Mouse (Mus musculus): ENCODE measurements around the gene Smndc1.

The Smndc1 gene

GRCm38 (mm10) chr19:53394552-53394951 lies 4.2 kb upstream of the Smndc1 start:
- TF ChIP-seq CTCF (conservative IDR thresholded peaks at IDR 0.05; ENCODE audit: low read length) (peak; percentile 61), NANOG (IDR thresholded peaks at IDR 0.05; ENCODE audit: borderline replicate concordance, low read length) (no peak)
- Histone ChIP-seq H3K36me3 (ENCODE audit: insufficient read depth, low read length) (peaks cover 10% of the 10 kb centered on the region), H3K9me3 (ENCODE audit: low read length) (no peaks in the 10 kb centered on the region)

GRCm38 (mm10) chr19:53393646-53394045 lies 3.3 kb upstream of the Smndc1 start:
- peak overlapping the region; percentile 99 for H3K4me3 ChIP-seq (replicated peaks; ENCODE audit: low read length)
- H3K36me3 ChIP-seq (ENCODE audit: insufficient read depth, low read length): peaks cover 16% of the 10 kb centered on the region
- no peaks in the 10 kb centered on the region for H3K27me3 ChIP-seq (ENCODE audit: insufficient read depth, low read length)
- no peak for TF ChIP-seq POU5F1 (IDR thresholded peaks at IDR 0.05; ENCODE audit: borderline replicate concordance, low read length)
- TF ChIP-seq NANOG (IDR thresholded peaks at IDR 0.05; ENCODE audit: borderline replicate concordance, low read length): no peak
- TF ChIP-seq CTCF (conservative IDR thresholded peaks at IDR 0.05; ENCODE audit: low read length): no peak
- peaks cover 61% of the 10 kb centered on the region for H3K4me1 ChIP-seq (replicated peaks; ENCODE audit: low read depth, low read length)
- H3K9me3 ChIP-seq (ENCODE audit: low read length): no peaks in the 10 kb centered on the region

More at GRCm38 (mm10) chr19:53394552-53394951, 4.2 kb upstream of the Smndc1 start:
- Histone ChIP-seq H3K4me1 (replicated peaks; ENCODE audit: low read depth, low read length) (peaks cover 54% of the 10 kb centered on the region), H3K27me3 (ENCODE audit: insufficient read depth, low read length) (no peaks in the 10 kb centered on the region), H3K4me3 (replicated peaks; ENCODE audit: low read length) (0 out of 2 replicates have a peak overlapping the region, but pooled peaks have one; percentile 99)

GRCm38 (mm10) chr19:53392781-53393343 lies 2.5 kb upstream of the Smndc1 start:
- Histone ChIP-seq H3K9me3 (ENCODE audit: low read length) (no peaks in the 10 kb centered on the region), H3K4me1 (replicated peaks; ENCODE audit: low read depth, low read length) (peaks cover 66% of the 10 kb centered on the region), H3K36me3 (ENCODE audit: insufficient read depth, low read length) (peaks cover 24% of the 10 kb centered on the region), H3K4me3 (replicated peaks; ENCODE audit: low read length) (peak overlapping the region; percentile 99), H3K27me3 (ENCODE audit: insufficient read depth, low read length) (no peaks in the 10 kb centered on the region)
- TF ChIP-seq CTCF (conservative IDR thresholded peaks at IDR 0.05; ENCODE audit: low read length) (no peak), NANOG (IDR thresholded peaks at IDR 0.05; ENCODE audit: borderline replicate concordance, low read length) (no peak; the same call in 1 of the 2 replicates), POU5F1 (IDR thresholded peaks at IDR 0.05; ENCODE audit: borderline replicate concordance, low read length) (no peak)

DNA sequence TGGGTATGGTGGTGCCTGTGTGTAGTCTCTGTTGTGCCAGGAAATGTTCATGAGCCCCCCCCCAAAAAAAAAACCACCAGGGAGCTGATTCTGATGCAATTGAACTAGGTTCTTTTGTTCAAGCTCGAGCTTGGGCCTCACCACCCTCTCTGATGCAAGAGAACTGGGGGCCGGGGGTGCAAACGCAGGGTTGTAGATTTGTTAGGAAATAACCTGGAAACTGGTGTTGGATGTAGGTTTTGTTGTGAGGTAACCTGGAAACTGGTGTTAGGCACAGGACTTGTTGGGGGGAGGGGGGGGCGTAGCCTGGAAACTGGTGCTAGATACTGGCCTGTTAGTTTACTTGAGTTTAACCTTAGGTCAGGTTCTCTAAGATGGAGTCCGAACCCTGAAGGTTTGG lies 1.4 kb upstream of the Smndc1 start:
- TF ChIP-seq CTCF (conservative IDR thresholded peaks at IDR 0.05; ENCODE audit: low read length): no peak
- no peak for TF ChIP-seq POU5F1 (IDR thresholded peaks at IDR 0.05; ENCODE audit: borderline replicate concordance, low read length)
- Histone ChIP-seq H3K4me1 (replicated peaks; ENCODE audit: low read depth, low read length) (peaks cover 67% of the 10 kb centered on the region), H3K9me3 (ENCODE audit: low read length) (no peaks in the 10 kb centered on the region), H3K4me3 (replicated peaks; ENCODE audit: low read length) (peak overlapping the region; percentile 99), H3K27me3 (ENCODE audit: insufficient read depth, low read length) (no peaks in the 10 kb centered on the region), H3K36me3 (ENCODE audit: insufficient read depth, low read length) (peaks cover 35% of the 10 kb centered on the region)

DNA sequence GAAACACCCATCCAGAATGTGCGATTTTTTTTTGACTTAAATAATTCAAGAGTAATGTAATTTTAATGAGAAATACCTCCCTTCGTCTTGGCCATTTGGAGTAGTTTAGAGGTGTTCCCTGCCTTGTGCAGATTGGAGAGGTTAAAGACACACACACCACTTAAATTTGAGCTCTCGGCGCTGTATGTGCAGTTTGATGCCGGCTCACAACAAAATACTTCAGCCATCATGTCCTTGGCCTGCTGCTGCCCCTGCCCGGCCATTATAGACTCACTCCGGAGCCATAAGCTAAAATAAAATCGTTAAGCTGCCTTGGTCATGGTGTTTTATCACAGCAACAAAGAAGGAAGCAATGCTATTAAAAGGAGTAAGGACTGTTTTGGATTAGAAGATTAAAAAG lies 1.0 kb upstream of the Smndc1 start:
- Histone ChIP-seq H3K9me3 (ENCODE audit: low read length) (no peaks in the 10 kb centered on the region), H3K4me1 (replicated peaks; ENCODE audit: low read depth, low read length) (peaks cover 71% of the 10 kb centered on the region), H3K27me3 (ENCODE audit: insufficient read depth, low read length) (no peaks in the 10 kb centered on the region), H3K4me3 (replicated peaks; ENCODE audit: low read length) (peak overlapping the region; percentile 99), H3K36me3 (ENCODE audit: insufficient read depth, low read length) (peaks cover 39% of the 10 kb centered on the region)
- TF ChIP-seq NANOG (IDR thresholded peaks at IDR 0.05; ENCODE audit: borderline replicate concordance, low read length) (no peak), POU5F1 (IDR thresholded peaks at IDR 0.05; ENCODE audit: borderline replicate concordance, low read length) (no peak), CTCF (conservative IDR thresholded peaks at IDR 0.05; ENCODE audit: low read length) (no peak)

GRCm38 (mm10) chr19:53389851-53390431 lies 437 bp downstream of the Smndc1 start:
- Histone ChIP-seq H3K27me3 (ENCODE audit: insufficient read depth, low read length) (no peaks in the 10 kb centered on the region), H3K4me1 (replicated peaks; ENCODE audit: low read depth, low read length) (peaks cover 76% of the 10 kb centered on the region), H3K4me3 (replicated peaks; ENCODE audit: low read length) (peak overlapping the region; percentile 99), H3K36me3 (ENCODE audit: insufficient read depth, low read length) (peaks cover 43% of the 10 kb centered on the region), H3K9me3 (ENCODE audit: low read length) (no peaks in the 10 kb centered on the region)
- TF ChIP-seq POU5F1 (IDR thresholded peaks at IDR 0.05; ENCODE audit: borderline replicate concordance, low read length) (no peak), NANOG (IDR thresholded peaks at IDR 0.05; ENCODE audit: borderline replicate concordance, low read length) (no peak), CTCF (conservative IDR thresholded peaks at IDR 0.05; ENCODE audit: low read length) (no peak)

- H3K27me3 ChIP-seq (ENCODE audit: insufficient read depth, low read length): no peaks in the 10 kb centered on the region
- peaks cover 77% of the 10 kb centered on the region for H3K4me1 ChIP-seq (replicated peaks; ENCODE audit: low read depth, low read length)
- TF ChIP-seq NANOG (IDR thresholded peaks at IDR 0.05; ENCODE audit: borderline replicate concordance, low read length) (no peak), CTCF (conservative IDR thresholded peaks at IDR 0.05; ENCODE audit: low read length) (no peak), POU5F1 (IDR thresholded peaks at IDR 0.05; ENCODE audit: borderline replicate concordance, low read length) (no peak)
- peak overlapping the region; percentile 99 for H3K4me3 ChIP-seq (replicated peaks; ENCODE audit: low read length)
- peaks cover 48% of the 10 kb centered on the region for H3K36me3 ChIP-seq (ENCODE audit: insufficient read depth, low read length)
- H3K9me3 ChIP-seq (ENCODE audit: low read length): no peaks in the 10 kb centered on the region
Measured at GRCm38 (mm10) chr19:53389417-53389816, 961 bp downstream of the Smndc1 start.

DNA sequence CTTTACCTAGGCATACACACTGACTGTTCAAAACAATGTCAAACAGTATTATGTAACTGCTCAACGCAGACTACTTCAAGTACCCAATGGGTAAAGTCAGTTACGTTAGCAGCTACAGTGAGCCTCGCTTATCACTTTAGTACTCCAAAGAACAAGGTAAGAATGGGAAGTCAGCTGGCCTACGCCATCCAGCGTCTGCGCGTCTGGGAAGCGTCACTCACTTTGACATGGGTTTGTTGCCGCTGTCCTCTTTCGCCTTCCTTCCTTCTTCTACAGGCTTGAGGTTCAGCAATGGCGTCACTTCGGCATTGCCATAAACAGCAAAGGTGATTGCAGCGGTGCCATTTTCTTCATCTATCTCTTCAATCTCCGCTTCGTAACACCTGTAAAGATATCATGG lies 7.0 kb downstream of the Smndc1 start:
- Histone ChIP-seq H3K36me3 (ENCODE audit: insufficient read depth, low read length) (peaks cover 99% of the 10 kb centered on the region), H3K27me3 (ENCODE audit: insufficient read depth, low read length) (no peaks in the 10 kb centered on the region), H3K4me3 (replicated peaks; ENCODE audit: low read length) (no peak overlapping the region), H3K4me1 (replicated peaks; ENCODE audit: low read depth, low read length) (peaks cover 55% of the 10 kb centered on the region), H3K9me3 (ENCODE audit: low read length) (no peaks in the 10 kb centered on the region)
- no peak for TF ChIP-seq NANOG (IDR thresholded peaks at IDR 0.05; ENCODE audit: borderline replicate concordance, low read length)
- no peak for TF ChIP-seq POU5F1 (IDR thresholded peaks at IDR 0.05; ENCODE audit: borderline replicate concordance, low read length)
- TF ChIP-seq CTCF (conservative IDR thresholded peaks at IDR 0.05; ENCODE audit: low read length): no peak

GRCm38 (mm10) chr19:53378421-53378820 lies 12.0 kb downstream of the Smndc1 start:
- Histone ChIP-seq H3K27me3 (ENCODE audit: insufficient read depth, low read length) (no peaks in the 10 kb centered on the region), H3K4me3 (replicated peaks; ENCODE audit: low read length) (no peak overlapping the region), H3K36me3 (ENCODE audit: insufficient read depth, low read length) (peaks cover 97% of the 10 kb centered on the region), H3K4me1 (replicated peaks; ENCODE audit: low read depth, low read length) (peaks cover 15% of the 10 kb centered on the region), H3K9me3 (ENCODE audit: low read length) (no peaks in the 10 kb centered on the region)
- TF ChIP-seq POU5F1 (IDR thresholded peaks at IDR 0.05; ENCODE audit: borderline replicate concordance, low read length) (no peak), NANOG (IDR thresholded peaks at IDR 0.05; ENCODE audit: borderline replicate concordance, low read length) (no peak), CTCF (conservative IDR thresholded peaks at IDR 0.05; ENCODE audit: low read length) (no peak)

All from E14TG2a.4 (cell line).